Mouse (Mus musculus) MEL (cell line): Measurements from ENCODE around the gene Wbp2.

ENCODE experiments used
- CTCF ChIP-seq, 3 experiments: IDR thresholded peaks in 2 of 3; conservative IDR thresholded peaks in 1 of 3; 2 replicates each; pipeline ENCODE4 v1.5.1; 2011 to 2012; ENCODE audit warnings: low read length in 3 of 3, low read depth in 2 of 3, mild to moderate bottlenecking in 2 of 3, improper control_type of control experiment in 1 of 3, inconsistent platforms in 1 of 3, mixed read lengths in 1 of 3, moderate library complexity in 1 of 3; ENCODE audit not compliant: control insufficient read depth in 1 of 3, insufficient read depth in 1 of 3, poor library complexity in 1 of 3, severe bottlenecking in 1 of 3
- EP300 ChIP-seq, 2 experiments: IDR thresholded peaks; 2 replicates each; pipeline ENCODE4 v1.6.1; 2011; ENCODE audit warnings: improper control_type of control experiment in 2 of 2, low read length in 2 of 2, low read depth in 1 of 2, mild to moderate bottlenecking in 1 of 2
- HCFC1 ChIP-seq: IDR thresholded peaks from 2 replicates; pipeline ENCODE4 v1.6.1; 2012; ENCODE audit warnings: low read depth, mild to moderate bottlenecking, inconsistent platforms, low read length, improper control_type of control experiment, moderate library complexity
- MAFK ChIP-seq: IDR thresholded peaks from 2 replicates; pipeline ENCODE4 v1.6.1; 2011; ENCODE audit warnings: low read depth, mild to moderate bottlenecking, low read length, improper control_type of control experiment, borderline replicate concordance
- NELFE ChIP-seq: IDR thresholded peaks from 2 replicates; pipeline ENCODE4 v1.6.1; 2011; ENCODE audit warnings: low read depth, low read length, improper control_type of control experiment
- POLR2A ChIP-seq, 2 experiments: IDR thresholded peaks; 2 replicates each; pipeline ENCODE4 v1.6.1; 2011 to 2012; ENCODE audit warnings: low read length in 2 of 2, mild to moderate bottlenecking in 2 of 2, control low read depth in 1 of 2, improper control_type of control experiment in 1 of 2, low read depth in 1 of 2, moderate library complexity in 1 of 2; ENCODE audit not compliant: control insufficient read depth in 1 of 2, insufficient read depth in 1 of 2, poor library complexity in 1 of 2
- POLR2AphosphoS2 ChIP-seq: IDR thresholded peaks from 2 replicates; pipeline ENCODE4 v1.6.1; 2011; ENCODE audit warnings: low read length, improper control_type of control experiment

- TF ChIP-seq CTCF (IDR thresholded peaks at IDR 0.05 in 2 of 3, conservative IDR thresholded peaks at IDR 0.05 in 1 of 3; ENCODE audit: control insufficient read depth in 1 of 3, insufficient read depth in 1 of 3, low read depth in 2 of 3, low read length in 3 of 3, poor library complexity in 1 of 3, severe bottlenecking in 1 of 3) = no peak
- TF ChIP-seq MAFK = no peak
- no peak for TF ChIP-seq NELFE
- no peak for TF ChIP-seq POLR2A (IDR thresholded peaks at IDR 0.05; ENCODE audit: control insufficient read depth in 1 of 2, insufficient read depth in 1 of 2, low read depth in 1 of 2, low read length in 2 of 2, poor library complexity in 1 of 2)
- no peak for TF ChIP-seq HCFC1
- no peak for TF ChIP-seq EP300 (IDR thresholded peaks at IDR 0.05; ENCODE audit: low read depth in 1 of 2, low read length in 2 of 2)
- no peak for TF ChIP-seq POLR2AphosphoS2
Measured at GRCm38 (mm10) chr11:116110131-116110530, 23.3 kb upstream of the Wbp2 start.
